Mouse (Mus musculus): ENCODE results near the gene Kat2a. TPM values are rescaled to one million over a fixed set of nuclear protein-coding genes. Genes with fewer than 3 reads are reported as not detected.

Gene Kat2a
- polyA plus RNA-seq, 1 experiment = 56.4 TPM

DNA sequence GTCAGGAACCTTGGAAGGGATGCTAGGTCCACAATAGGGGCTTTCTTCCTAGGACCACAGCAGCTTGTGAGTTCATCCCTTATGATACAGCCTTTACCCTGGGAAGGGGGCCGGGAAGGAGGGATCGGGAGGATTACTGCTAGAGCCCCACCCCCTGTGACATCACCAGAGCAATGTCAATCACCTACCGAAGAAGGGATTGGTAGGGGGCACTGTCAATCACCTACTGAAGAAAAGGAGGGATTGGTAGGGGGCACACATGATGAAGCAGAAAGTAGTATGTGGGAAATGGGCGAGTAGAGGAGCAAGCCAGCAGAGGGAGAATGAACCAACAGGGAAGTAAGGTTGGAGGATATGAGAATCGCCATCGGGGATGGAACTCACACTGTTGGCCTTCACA lies 44.2 kb upstream of the Kat2a start:
- 75% methylated on average over 6 of the region's 6 CpGs for WGBS
- H3K36me3 ChIP-seq (ENCODE audit: control insufficient read depth, insufficient read depth, low read length) = no peaks in the 10 kb centered on the region
- H3K4me3 ChIP-seq (ENCODE audit: control insufficient read depth, insufficient read depth, low read length) = no peak overlapping the region
- H3K27me3 ChIP-seq (ENCODE audit: control insufficient read depth, insufficient read depth, low read length) = no peaks in the 10 kb centered on the region
- no peak overlapping the region for H3K27ac ChIP-seq (ENCODE audit: control insufficient read depth, insufficient read depth, low read length)
- H3K4me1 ChIP-seq (replicated peaks; ENCODE audit: control insufficient read depth, insufficient read depth, low read length) = peaks cover 25% of the 10 kb centered on the region
- DNase-seq = no peak
- TF ChIP-seq POLR2A (IDR thresholded peaks at IDR 0.05; ENCODE audit: control insufficient read depth, extremely low read depth, insufficient read depth, low read length, poor library complexity) = no peak
- no peak for TF ChIP-seq CTCF (IDR thresholded peaks at IDR 0.05; ENCODE audit: borderline replicate concordance, control insufficient read depth, extremely low read depth, insufficient read depth, low read length, poor library complexity)

DNA sequence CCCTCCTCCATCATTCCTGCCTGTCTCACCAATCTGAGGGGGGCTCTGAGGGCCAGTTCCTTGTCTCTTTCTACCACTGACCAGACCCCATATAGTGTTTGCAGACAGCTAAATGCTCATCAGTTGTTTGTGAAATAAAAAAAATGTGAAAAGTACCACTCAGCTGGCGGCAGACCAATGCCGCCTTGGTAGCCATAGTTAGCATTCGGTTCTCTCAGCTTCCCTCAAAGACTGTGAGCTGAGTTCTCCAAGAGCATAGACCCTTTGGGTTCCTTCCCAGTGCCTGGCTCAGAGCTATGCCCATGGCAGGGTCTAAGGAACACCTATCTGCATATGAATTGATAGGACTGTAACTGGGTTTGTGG lies 42.4 kb upstream of the Kat2a start:
- no peak overlapping the region for H3K4me3 ChIP-seq (ENCODE audit: control insufficient read depth, insufficient read depth, low read length)
- no peaks in the 10 kb centered on the region for H3K27me3 ChIP-seq (ENCODE audit: control insufficient read depth, insufficient read depth, low read length)
- no peak overlapping the region for H3K27ac ChIP-seq (ENCODE audit: control insufficient read depth, insufficient read depth, low read length)
- peaks cover 22% of the 10 kb centered on the region for H3K4me1 ChIP-seq (replicated peaks; ENCODE audit: control insufficient read depth, insufficient read depth, low read length)
- TF ChIP-seq CTCF (IDR thresholded peaks at IDR 0.05; ENCODE audit: borderline replicate concordance, control insufficient read depth, extremely low read depth, insufficient read depth, low read length, poor library complexity) = no peak
- TF ChIP-seq POLR2A (IDR thresholded peaks at IDR 0.05; ENCODE audit: control insufficient read depth, extremely low read depth, insufficient read depth, low read length, poor library complexity) = no peak
- H3K36me3 ChIP-seq (ENCODE audit: control insufficient read depth, insufficient read depth, low read length) = no peaks in the 10 kb centered on the region
- DNase-seq = no peak
- 89% methylated on average over 3 of the region's 3 CpGs for WGBS

DNA sequence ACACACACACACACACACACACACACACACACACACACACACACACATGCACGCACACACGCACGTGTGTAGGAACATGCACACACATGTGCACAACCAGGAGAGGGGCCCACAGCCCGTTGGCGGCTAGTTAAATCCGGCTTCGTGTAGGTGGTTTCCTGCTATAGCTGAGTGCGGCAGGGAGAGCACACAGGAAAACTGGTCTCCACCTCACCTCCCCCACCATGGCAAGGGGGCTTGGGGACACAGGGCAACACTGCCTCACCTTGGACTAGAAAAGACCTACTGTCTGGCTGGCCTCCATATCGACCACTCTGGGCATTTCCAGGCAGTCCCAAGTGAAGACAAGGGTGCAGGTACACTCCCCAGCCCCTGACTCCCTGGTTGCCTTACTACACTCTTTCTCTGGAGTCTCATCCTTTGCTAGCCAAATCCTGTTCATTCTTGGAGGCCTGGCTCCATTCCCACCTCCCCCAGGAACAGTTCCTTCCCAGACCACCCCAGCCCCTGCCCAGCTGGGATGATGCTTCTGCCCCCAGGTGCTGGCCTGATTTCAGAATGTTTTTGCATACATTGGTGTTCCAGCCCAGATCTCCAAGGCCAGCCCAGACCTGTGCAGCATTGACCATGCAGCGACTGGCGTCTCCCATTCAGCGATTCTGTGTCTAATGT lies 41.9 kb upstream of the Kat2a start:
- H3K27me3 ChIP-seq (ENCODE audit: control insufficient read depth, insufficient read depth, low read length) = no peaks in the 10 kb centered on the region
- TF ChIP-seq CTCF (IDR thresholded peaks at IDR 0.05; ENCODE audit: borderline replicate concordance, control insufficient read depth, extremely low read depth, insufficient read depth, low read length, poor library complexity) (no peak), POLR2A (IDR thresholded peaks at IDR 0.05; ENCODE audit: control insufficient read depth, extremely low read depth, insufficient read depth, low read length, poor library complexity) (no peak)
- 64% methylated on average over 12 of the region's 12 CpGs for WGBS
- H3K36me3 ChIP-seq (ENCODE audit: control insufficient read depth, insufficient read depth, low read length) = no peaks in the 10 kb centered on the region
- H3K4me1 ChIP-seq (replicated peaks; ENCODE audit: control insufficient read depth, insufficient read depth, low read length) = peaks cover 17% of the 10 kb centered on the region
- no peak overlapping the region for H3K27ac ChIP-seq (ENCODE audit: control insufficient read depth, insufficient read depth, low read length)
- no peak for DNase-seq
- no peak overlapping the region for H3K4me3 ChIP-seq (ENCODE audit: control insufficient read depth, insufficient read depth, low read length)

DNA sequence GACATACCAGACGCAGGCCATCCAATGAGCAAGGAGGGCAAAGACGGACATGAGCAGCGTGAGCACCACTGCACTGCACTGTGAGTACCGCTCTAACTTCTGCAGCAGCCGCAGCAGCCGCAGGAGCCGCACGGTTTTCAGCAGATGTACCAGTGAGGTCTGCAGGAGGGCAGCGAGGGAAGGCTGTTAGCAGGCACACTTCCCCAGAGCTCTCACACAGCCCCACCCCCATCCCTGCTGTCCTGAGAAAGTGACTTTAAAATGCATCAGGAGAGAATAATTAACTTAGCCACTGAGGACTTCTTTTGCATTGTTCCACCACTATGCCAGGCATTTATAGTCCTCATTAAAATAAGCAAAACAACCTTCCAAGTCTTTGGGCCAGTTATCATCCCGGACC lies 40.0 kb upstream of the Kat2a start:
- Histone ChIP-seq H3K4me1 (replicated peaks; ENCODE audit: control insufficient read depth, insufficient read depth, low read length) (peaks cover 10% of the 10 kb centered on the region), H3K27ac (ENCODE audit: control insufficient read depth, insufficient read depth, low read length) (no peak overlapping the region), H3K27me3 (ENCODE audit: control insufficient read depth, insufficient read depth, low read length) (no peaks in the 10 kb centered on the region), H3K36me3 (ENCODE audit: control insufficient read depth, insufficient read depth, low read length) (no peaks in the 10 kb centered on the region), H3K4me3 (ENCODE audit: control insufficient read depth, insufficient read depth, low read length) (no peak overlapping the region)
- DNase-seq = no peak
- TF ChIP-seq POLR2A (IDR thresholded peaks at IDR 0.05; ENCODE audit: control insufficient read depth, extremely low read depth, insufficient read depth, low read length, poor library complexity) (no peak), CTCF (IDR thresholded peaks at IDR 0.05; ENCODE audit: borderline replicate concordance, control insufficient read depth, extremely low read depth, insufficient read depth, low read length, poor library complexity) (no peak)
- WGBS = 56% methylated on average over 10 of the region's 10 CpGs

DNA sequence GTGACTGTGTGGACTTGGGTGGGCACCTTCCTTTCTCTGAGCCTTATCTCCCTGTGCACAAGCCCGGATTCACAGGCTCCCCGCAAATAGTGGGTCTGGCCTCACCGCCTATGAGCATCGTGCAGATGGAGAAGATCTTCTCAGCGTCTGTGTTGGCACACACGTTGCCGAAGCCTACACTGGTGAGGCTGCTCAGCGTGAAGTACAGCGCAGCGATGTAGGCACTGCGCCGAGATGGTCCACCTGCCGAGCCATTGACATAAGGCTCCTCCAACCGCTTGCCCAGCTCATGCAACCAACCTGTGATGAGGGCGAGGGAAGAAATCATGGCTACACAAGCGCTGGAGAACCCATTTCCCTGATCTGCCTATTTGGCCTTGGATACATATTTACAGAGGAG lies 37.9 kb upstream of the Kat2a start:
- Histone ChIP-seq H3K4me3 (ENCODE audit: control insufficient read depth, insufficient read depth, low read length) (no peak overlapping the region), H3K36me3 (ENCODE audit: control insufficient read depth, insufficient read depth, low read length) (no peaks in the 10 kb centered on the region), H3K4me1 (replicated peaks; ENCODE audit: control insufficient read depth, insufficient read depth, low read length) (peaks cover 10% of the 10 kb centered on the region), H3K27me3 (ENCODE audit: control insufficient read depth, insufficient read depth, low read length) (no peaks in the 10 kb centered on the region), H3K27ac (ENCODE audit: control insufficient read depth, insufficient read depth, low read length) (no peak overlapping the region)
- TF ChIP-seq CTCF (IDR thresholded peaks at IDR 0.05; ENCODE audit: borderline replicate concordance, control insufficient read depth, extremely low read depth, insufficient read depth, low read length, poor library complexity) = no peak
- 93% methylated on average over 16 of the region's 16 CpGs for WGBS
- no peak for DNase-seq

DNA sequence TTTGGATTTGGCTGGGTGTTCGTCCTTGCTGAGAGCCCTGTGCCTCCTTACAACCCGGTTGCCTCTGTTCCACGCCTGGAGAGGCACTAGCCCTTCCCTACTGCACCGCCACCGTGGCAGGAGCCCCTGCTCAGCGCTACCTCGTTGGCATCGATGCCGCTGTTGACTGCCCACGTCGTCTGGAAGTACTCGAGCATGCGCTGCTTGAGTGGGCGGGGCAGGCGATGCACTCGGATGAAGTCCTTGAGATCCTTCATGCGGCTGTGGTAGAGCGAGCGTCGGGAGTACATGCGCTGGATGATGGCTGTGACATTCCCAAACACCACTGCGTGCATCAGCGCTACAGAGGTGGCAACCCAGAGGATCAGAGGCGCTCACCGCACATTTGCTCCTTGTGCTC lies 37.2 kb upstream of the Kat2a start:
- no peaks in the 10 kb centered on the region for H3K27me3 ChIP-seq (ENCODE audit: control insufficient read depth, insufficient read depth, low read length)
- DNase-seq = no peak
- peaks cover 9% of the 10 kb centered on the region for H3K4me1 ChIP-seq (replicated peaks; ENCODE audit: control insufficient read depth, insufficient read depth, low read length)
- H3K4me3 ChIP-seq (ENCODE audit: control insufficient read depth, insufficient read depth, low read length) = no peak overlapping the region
- no peaks in the 10 kb centered on the region for H3K36me3 ChIP-seq (ENCODE audit: control insufficient read depth, insufficient read depth, low read length)
- TF ChIP-seq POLR2A (IDR thresholded peaks at IDR 0.05; ENCODE audit: control insufficient read depth, extremely low read depth, insufficient read depth, low read length, poor library complexity) (no peak), CTCF (IDR thresholded peaks at IDR 0.05; ENCODE audit: borderline replicate concordance, control insufficient read depth, extremely low read depth, insufficient read depth, low read length, poor library complexity) (no peak)
- H3K27ac ChIP-seq (ENCODE audit: control insufficient read depth, insufficient read depth, low read length) = no peak overlapping the region
- 67% methylated on average over 25 of the region's 25 CpGs for WGBS

DNA sequence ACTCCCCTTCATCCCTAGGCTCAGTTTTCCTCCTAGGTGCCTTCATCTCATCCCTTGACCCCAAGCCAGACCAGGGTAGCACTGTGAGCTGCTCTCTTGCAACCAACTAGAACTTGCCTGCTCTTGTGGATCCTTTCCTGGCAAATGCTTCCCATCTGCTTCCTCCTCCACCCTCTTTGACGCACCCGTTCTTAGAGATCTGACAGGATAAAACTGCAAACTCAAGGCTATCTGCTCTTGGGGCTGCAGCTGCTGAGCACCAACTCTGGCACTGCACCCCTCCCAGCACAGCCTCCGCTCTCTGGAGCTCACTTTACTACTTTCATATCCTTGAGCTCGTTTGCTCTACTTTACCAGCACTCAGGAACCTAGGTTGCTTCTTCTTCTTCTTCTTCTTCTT lies 36.4 kb upstream of the Kat2a start:
- H3K36me3 ChIP-seq (ENCODE audit: control insufficient read depth, insufficient read depth, low read length) = no peaks in the 10 kb centered on the region
- H3K27ac ChIP-seq (ENCODE audit: control insufficient read depth, insufficient read depth, low read length) = no peak overlapping the region
- no peak overlapping the region for H3K4me3 ChIP-seq (ENCODE audit: control insufficient read depth, insufficient read depth, low read length)
- H3K4me1 ChIP-seq (replicated peaks; ENCODE audit: control insufficient read depth, insufficient read depth, low read length) = peaks cover under 1% of the 10 kb centered on the region
- 74% methylated on average over 4 of the region's 4 CpGs for WGBS
- no peak for DNase-seq
- H3K27me3 ChIP-seq (ENCODE audit: control insufficient read depth, insufficient read depth, low read length) = no peaks in the 10 kb centered on the region
- no peak for TF ChIP-seq CTCF (IDR thresholded peaks at IDR 0.05; ENCODE audit: borderline replicate concordance, control insufficient read depth, extremely low read depth, insufficient read depth, low read length, poor library complexity)
- no peak for TF ChIP-seq POLR2A (IDR thresholded peaks at IDR 0.05; ENCODE audit: control insufficient read depth, extremely low read depth, insufficient read depth, low read length, poor library complexity)

Data from thymus, adult 2 months (tissue).